In genomic region chr15:92364592-92364991, GRCm38 (mm10) we compare ENCODE assay signal across 23 mouse cellular contexts. TPM values are rescaled to one million over a fixed set of nuclear protein-coding genes. Genes with fewer than 3 reads are reported as not detected.
"Had no signal": no experiment of that assay in that cellular context is flagged by ENCODE, and none has a peak within 500 bp of the region (broad histone marks: within the 10 kb centered on the region; RNA-seq: fewer than 3 reads in every experiment).

No protein-coding gene starts in this region.

- H3K27ac ChIP-seq: kidney, postnatal 0 days; layer of hippocampus, adult 2 months; limb, embryonic 10.5 days; limb, embryonic 13.5 days; liver, embryonic 12.5 days; liver, embryonic 15.5 days; lung, embryonic 15.5 days; midbrain, embryonic 10.5 days; midbrain, embryonic 13.5 days; neural tube, embryonic 13.5 days; stomach, embryonic 15.5 days had no signal

- H3K4me1 ChIP-seq: limb, embryonic 10.5 days; liver, embryonic 12.5 days; liver, embryonic 15.5 days; megakaryocyte, embryonic 14.5 days; midbrain, embryonic 10.5 days; midbrain, embryonic 13.5 days; stomach, embryonic 15.5 days had no signal

- H3K4me3 ChIP-seq: layer of hippocampus, adult 2 months; limb, embryonic 10.5 days; limb, embryonic 13.5 days; liver, embryonic 12.5 days; liver, embryonic 15.5 days; lung, embryonic 15.5 days; megakaryocyte, embryonic 14.5 days; midbrain, embryonic 10.5 days; midbrain, embryonic 13.5 days; myocyte; neural tube, embryonic 13.5 days; stomach, embryonic 15.5 days had no signal

- H3K9ac ChIP-seq: limb, embryonic 13.5 days; liver, embryonic 12.5 days; liver, embryonic 15.5 days; lung, embryonic 15.5 days; midbrain, embryonic 13.5 days; neural tube, embryonic 13.5 days; stomach, embryonic 15.5 days had no signal

- H3K4me2 ChIP-seq: limb, embryonic 13.5 days; liver, embryonic 12.5 days; liver, embryonic 15.5 days; lung, embryonic 15.5 days; midbrain, embryonic 13.5 days; neural tube, embryonic 13.5 days; stomach, embryonic 15.5 days had no signal

- H3K9me3 ChIP-seq: limb, embryonic 10.5 days; limb, embryonic 13.5 days; liver, embryonic 12.5 days; liver, embryonic 15.5 days; lung, embryonic 15.5 days; midbrain, embryonic 10.5 days; midbrain, embryonic 13.5 days; neural tube, embryonic 13.5 days; stomach, embryonic 15.5 days had no signal

- H3K36me3 ChIP-seq: limb, embryonic 10.5 days; limb, embryonic 13.5 days; liver, embryonic 12.5 days; liver, embryonic 15.5 days; lung, embryonic 15.5 days; midbrain, embryonic 10.5 days; midbrain, embryonic 13.5 days; neural tube, embryonic 13.5 days; stomach, embryonic 15.5 days had no signal

- H3K27me3 ChIP-seq: liver, embryonic 12.5 days; liver, embryonic 15.5 days; lung, embryonic 15.5 days; megakaryocyte, embryonic 14.5 days; midbrain, embryonic 13.5 days; neural tube, embryonic 13.5 days; stomach, embryonic 15.5 days had no signal

- ATAC-seq: liver, embryonic 12.5 days; midbrain, embryonic 13.5 days; midbrain, embryonic 16.5 days had no signal

- DNase-seq: layer of hippocampus, adult 9-11 months; liver; lung, adult 18-20 months; lung, postnatal 36 days; right cerebral cortex, postnatal 25 days; spleen, adult 18-20 months; thymus, postnatal 25 days had no signal

RNA-seq across cellular contexts. Expression of gene Pdzrn4, which starts 32.1 kb away (rescaled TPM):
- total RNA-seq: monocyte, adult 5-6 weeks; neutrophil, adult 5-6 weeks had no signal
